Mouse (Mus musculus) forebrain, embryonic 13.5 days (tissue): ENCODE results near the gene Gm28042. TPM values are rescaled to one million over a fixed set of nuclear protein-coding genes. Genes with fewer than 3 reads are reported as not detected.

Experiments used
- ATAC-seq: fragments of 200-750 bp; cut with Nextera tagmentation; 2 replicates; pipeline ENCODE4 v1.8.0; 2017
- H3K27ac ChIP-seq: fragments of 300-500 bp; sonication (generic); 2 replicates; pipeline ENCODE4 v1.5.1; 2015; ENCODE audit warnings: inconsistent platforms, mild to moderate bottlenecking, moderate library complexity
- H3K27me3 ChIP-seq: fragments of 300-500 bp; sonication (generic); 2 replicates; pipeline ENCODE4 v1.6.1; 2015; ENCODE audit warnings: mild to moderate bottlenecking, inconsistent platforms
- H3K36me3 ChIP-seq: fragments of 300-500 bp; sonication (generic); 2 replicates; pipeline ENCODE4 v1.6.1; 2015; ENCODE audit warnings: mild to moderate bottlenecking, inconsistent platforms; ENCODE audit not compliant: poor library complexity, severe bottlenecking
- H3K4me1 ChIP-seq: fragments of 300-500 bp; sonication (generic); 2 replicates; pipeline ENCODE4 v1.6.1; 2015; ENCODE audit warnings: inconsistent platforms
- H3K4me2 ChIP-seq: fragments of 300-500 bp; sonication (generic); 2 replicates; pipeline ENCODE4 v1.6.1; 2015; ENCODE audit warnings: inconsistent platforms, mild to moderate bottlenecking, moderate library complexity
- H3K4me3 ChIP-seq: fragments of 300-500 bp; sonication (generic); 2 replicates; pipeline ENCODE4 v1.5.1; 2015; ENCODE audit warnings: mild to moderate bottlenecking, inconsistent platforms
- H3K9ac ChIP-seq: fragments of 300-500 bp; sonication (generic); 2 replicates; pipeline ENCODE4 v1.6.1; 2015; ENCODE audit warnings: mild to moderate bottlenecking, inconsistent platforms
- H3K9me3 ChIP-seq: fragments of 300-500 bp; sonication (generic); replicated peaks from 2 replicates; pipeline ENCODE4 v1.6.1; 2016; ENCODE audit warnings: inconsistent platforms
- WGBS: fragments of 180-500 bp; shearing (Covaris S2); methylation state at CpG from one replicate; pipeline ENCODE4 v1.1.7; 2015; 5-methylcytosine and 5-hydroxymethylcytosine counted together
- polyA plus RNA-seq: library from polyadenylated mRNA; unstranded; fragments of >200 nt; fragmentation: Nextera tagmentation; extraction: Ambion mirVana; gene quantifications from 2 replicates; pipeline ENCODE4 v1.2.1, GENCODE M21; 2015

Gene Gm28042
- polyA plus RNA-seq, 1 experiment from 2014 or later = 4.8 TPM

GRCm38 (mm10) chr2:119995391-119996281, 31.7 kb upstream of the Gm28042 start:
- Histone ChIP-seq H3K4me1 (no peaks in the 10 kb centered on the region), H3K36me3 (0 out of 2 replicates have a peak, but pooled peaks cover 5% of the 10 kb centered on the region), H3K27me3 (no peaks in the 10 kb centered on the region), H3K27ac (no peak overlapping the region), H3K4me2 (no peak overlapping the region), H3K4me3 (no peak overlapping the region), H3K9me3 (no peaks in the 10 kb centered on the region), H3K9ac (no peak overlapping the region)
- 72% methylated on average over 9 of the region's 9 CpGs for WGBS
- no peak for ATAC-seq

GRCm38 (mm10) chr2:119997354-119997753, 29.9 kb upstream of the Gm28042 start:
- Histone ChIP-seq H3K4me1 (no peaks in the 10 kb centered on the region), H3K9me3 (no peaks in the 10 kb centered on the region), H3K4me2 (no peak overlapping the region), H3K9ac (no peak overlapping the region), H3K36me3 (0 out of 2 replicates have a peak, but pooled peaks cover 5% of the 10 kb centered on the region), H3K27ac (no peak overlapping the region), H3K4me3 (no peak overlapping the region), H3K27me3 (no peaks in the 10 kb centered on the region)
- 93% methylated on average over 4 of the region's 4 CpGs for WGBS
- no peak for ATAC-seq

DNA sequence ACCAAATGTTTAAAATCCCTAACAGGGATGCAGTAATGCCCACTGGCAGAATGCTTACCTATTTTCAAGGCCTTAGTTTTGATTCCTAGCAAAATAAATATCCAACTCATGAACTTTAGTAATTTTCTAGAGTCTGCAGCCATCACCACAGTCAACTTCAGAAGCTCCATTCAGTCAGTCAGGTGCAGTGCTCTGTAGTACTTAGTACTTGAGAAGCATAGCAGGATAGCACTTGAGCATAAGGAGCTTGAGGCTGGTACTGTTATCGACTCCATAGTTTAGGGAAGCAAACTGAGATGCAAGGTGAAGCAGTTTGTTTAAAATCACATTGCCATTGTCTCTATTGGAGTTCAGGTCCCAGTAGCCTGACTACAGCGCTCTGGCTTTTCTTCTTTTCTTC, 27.6 kb upstream of the Gm28042 start:
- ATAC-seq = no peak
- Histone ChIP-seq H3K9me3 (no peaks in the 10 kb centered on the region), H3K4me3 (no peak overlapping the region), H3K27me3 (no peaks in the 10 kb centered on the region), H3K9ac (no peak overlapping the region), H3K4me1 (no peaks in the 10 kb centered on the region), H3K27ac (no peak overlapping the region), H3K36me3 (0 out of 2 replicates have a peak, but pooled peaks cover 5% of the 10 kb centered on the region), H3K4me2 (no peak overlapping the region)
- 92% methylated on average over 2 of the region's 2 CpGs for WGBS

GRCm38 (mm10) chr2:120000882-120001584, 26.3 kb upstream of the Gm28042 start:
- H3K4me1 ChIP-seq = no peaks in the 10 kb centered on the region
- 81% methylated on average over 3 of the region's 3 CpGs for WGBS

GRCm38 (mm10) chr2:120001956-120002355, 25.3 kb upstream of the Gm28042 start:
- no peaks in the 10 kb centered on the region for H3K27me3 ChIP-seq
- no peak for ATAC-seq
- H3K36me3 ChIP-seq = 0 out of 2 replicates have a peak, but pooled peaks cover 5% of the 10 kb centered on the region
- H3K9ac ChIP-seq = no peak overlapping the region
- WGBS = 80% methylated on average over 4 of the region's 4 CpGs
- H3K4me1 ChIP-seq = no peaks in the 10 kb centered on the region
- H3K27ac ChIP-seq = no peak overlapping the region
- no peaks in the 10 kb centered on the region for H3K9me3 ChIP-seq
- H3K4me3 ChIP-seq = no peak overlapping the region
- no peak overlapping the region for H3K4me2 ChIP-seq

More at GRCm38 (mm10) chr2:120000882-120001584, 26.3 kb upstream of the Gm28042 start:
- no peak overlapping the region for H3K4me3 ChIP-seq
- no peak overlapping the region for H3K4me2 ChIP-seq
- no peaks in the 10 kb centered on the region for H3K9me3 ChIP-seq
- no peak overlapping the region for H3K9ac ChIP-seq
- H3K36me3 ChIP-seq = 0 out of 2 replicates have a peak, but pooled peaks cover 5% of the 10 kb centered on the region
- H3K27ac ChIP-seq = no peak overlapping the region
- no peaks in the 10 kb centered on the region for H3K27me3 ChIP-seq
- no peak for ATAC-seq

DNA sequence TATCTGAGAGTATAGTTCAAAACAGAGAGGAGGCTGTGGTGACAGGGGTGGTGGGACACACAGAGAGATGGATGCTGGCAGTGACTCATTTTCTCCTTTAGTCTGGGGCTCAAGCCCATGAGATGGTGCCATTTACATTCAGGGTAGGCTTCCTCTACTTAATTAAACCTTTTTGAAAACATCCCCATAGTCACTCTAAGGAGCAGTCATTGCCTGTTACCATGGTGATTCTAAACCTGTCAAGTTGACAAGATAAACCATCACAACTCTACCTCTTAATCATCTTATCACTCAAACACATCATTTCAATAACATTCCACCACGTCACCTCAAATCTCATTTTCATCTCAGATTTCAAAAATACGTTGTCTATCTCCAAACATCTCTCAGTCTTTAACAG, 23.3 kb upstream of the Gm28042 start:
- Histone ChIP-seq H3K9me3 (no peaks in the 10 kb centered on the region), H3K36me3 (0 out of 2 replicates have a peak, but pooled peaks cover under 1% of the 10 kb centered on the region), H3K4me1 (no peaks in the 10 kb centered on the region), H3K9ac (no peak overlapping the region), H3K4me3 (no peak overlapping the region), H3K27ac (no peak overlapping the region), H3K4me2 (no peak overlapping the region), H3K27me3 (no peaks in the 10 kb centered on the region)
- WGBS = 77% methylated on average over 2 of the region's 2 CpGs
- ATAC-seq = no peak

GRCm38 (mm10) chr2:120006696-120007095, 20.6 kb upstream of the Gm28042 start:
- Histone ChIP-seq H3K27me3 (no peaks in the 10 kb centered on the region), H3K4me3 (no peak overlapping the region), H3K4me2 (no peak overlapping the region), H3K36me3 (no peaks in the 10 kb centered on the region), H3K4me1 (no peaks in the 10 kb centered on the region), H3K9ac (no peak overlapping the region), H3K27ac (no peak overlapping the region), H3K9me3 (no peaks in the 10 kb centered on the region)
- WGBS = 95% methylated on average over 7 of the region's 7 CpGs
- ATAC-seq = no peak

DNA sequence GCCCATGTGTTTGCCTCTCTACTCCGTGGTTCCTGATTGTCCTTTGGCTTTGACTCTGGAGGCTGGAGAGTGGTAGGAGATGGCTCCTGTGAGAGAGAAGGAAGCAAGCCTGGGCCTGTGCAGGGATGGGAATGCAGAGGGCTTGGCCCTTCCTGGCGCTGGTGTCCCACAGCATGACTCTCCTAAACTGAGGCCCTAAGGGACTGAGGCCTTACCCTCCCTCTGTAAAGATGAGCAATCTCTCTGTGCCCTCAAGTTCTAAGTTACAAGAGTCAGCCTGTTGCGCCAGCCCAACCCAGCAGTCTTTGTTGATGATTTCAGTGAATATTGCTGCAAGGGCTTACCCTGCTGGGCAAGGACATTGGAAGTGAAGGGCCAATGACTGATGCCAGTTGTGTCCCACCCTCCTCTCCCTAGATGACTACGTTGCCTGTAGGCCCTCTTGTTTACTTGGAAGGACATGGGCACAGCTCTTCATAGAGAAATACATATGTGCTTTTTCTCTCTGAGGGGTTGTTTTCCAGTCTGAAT, 19.5 kb upstream of the Gm28042 start:
- Histone ChIP-seq H3K36me3 (peaks cover 3% of the 10 kb centered on the region; the same call in 1 of the 2 replicates), H3K4me1 (no peaks in the 10 kb centered on the region), H3K27ac (no peak overlapping the region), H3K9me3 (no peaks in the 10 kb centered on the region), H3K4me3 (no peak overlapping the region), H3K9ac (no peak overlapping the region), H3K27me3 (no peaks in the 10 kb centered on the region), H3K4me2 (no peak overlapping the region)
- ATAC-seq = no peak
- WGBS = 84% methylated on average over 4 of the region's 4 CpGs

GRCm38 (mm10) chr2:120008672-120009071, 18.6 kb upstream of the Gm28042 start:
- no peak overlapping the region for H3K4me3 ChIP-seq
- H3K9me3 ChIP-seq = no peaks in the 10 kb centered on the region
- 84% methylated on average over 4 of the region's 4 CpGs for WGBS
- peaks cover 6% of the 10 kb centered on the region; the same call in 1 of the 2 replicates for H3K36me3 ChIP-seq
- no peak for ATAC-seq
- no peaks in the 10 kb centered on the region for H3K4me1 ChIP-seq
- no peak overlapping the region for H3K4me2 ChIP-seq
- H3K27me3 ChIP-seq = no peaks in the 10 kb centered on the region
- no peak overlapping the region for H3K9ac ChIP-seq
- H3K27ac ChIP-seq = no peak overlapping the region

DNA sequence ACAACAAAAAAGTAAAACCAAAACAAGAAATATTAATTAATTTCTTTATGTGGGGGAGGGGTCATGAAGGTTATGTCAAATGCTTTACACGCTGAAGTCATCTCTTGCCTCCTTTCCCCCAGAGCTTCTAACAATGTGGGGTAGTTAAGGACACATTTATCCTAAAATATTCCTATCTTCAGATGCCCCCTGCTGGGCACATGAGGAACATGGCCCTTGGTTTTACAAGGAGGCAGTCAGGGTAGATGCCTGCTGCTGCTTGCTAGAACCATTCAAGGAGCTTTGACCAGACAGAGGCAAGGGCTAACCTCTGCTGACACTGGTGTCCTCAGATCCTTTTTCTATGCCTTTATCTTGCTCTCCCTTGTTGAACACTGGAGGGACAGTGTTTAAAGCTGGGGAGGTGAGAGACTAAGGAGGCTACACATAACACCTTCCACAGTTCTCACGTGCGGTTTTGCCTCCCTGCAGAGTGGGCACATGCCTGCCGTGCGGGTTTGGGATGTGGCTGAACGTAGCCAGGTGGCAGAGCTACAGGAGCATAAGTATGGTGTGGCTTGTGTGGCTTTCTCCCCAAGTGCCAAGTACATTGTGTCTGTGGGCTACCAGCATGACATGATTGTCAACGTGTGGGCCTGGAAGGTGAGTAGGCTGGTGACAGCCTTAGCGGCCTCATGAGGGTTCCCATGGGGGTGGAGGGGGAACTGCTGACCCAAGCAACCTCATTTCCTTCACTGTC, 15.7 kb upstream of the Gm28042 start:
- no peak overlapping the region for H3K4me3 ChIP-seq
- WGBS = 83% methylated on average over 8 of the region's 8 CpGs
- no peaks in the 10 kb centered on the region for H3K4me1 ChIP-seq
- H3K4me2 ChIP-seq = no peak overlapping the region
- no peaks in the 10 kb centered on the region for H3K27me3 ChIP-seq
- ATAC-seq = 0 out of 2 replicates have a peak, but pooled peaks have one; percentile 16
- H3K27ac ChIP-seq = no peak overlapping the region
- H3K9me3 ChIP-seq = no peaks in the 10 kb centered on the region
- H3K9ac ChIP-seq = no peak overlapping the region
- H3K36me3 ChIP-seq = peaks cover 18% of the 10 kb centered on the region

DNA sequence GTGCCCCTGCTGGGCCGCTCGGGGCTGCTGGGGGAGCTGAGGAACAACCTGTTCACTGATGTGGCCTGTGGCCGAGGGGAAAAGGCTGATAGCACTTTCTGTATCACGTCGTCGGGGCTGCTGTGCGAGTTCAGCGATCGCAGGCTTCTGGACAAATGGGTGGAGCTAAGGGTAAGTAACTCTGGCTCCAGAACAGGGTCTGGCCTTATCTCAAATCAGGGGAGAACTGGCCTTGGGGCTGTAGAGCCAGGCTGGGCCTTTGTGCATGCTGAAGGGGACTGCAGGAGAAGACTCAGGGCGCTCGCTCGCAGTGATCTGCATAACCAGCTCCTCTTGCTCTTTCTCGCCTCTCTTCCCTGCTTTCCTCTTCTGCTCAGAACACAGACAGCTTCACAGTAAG, 14.4 kb upstream of the Gm28042 start:
- Histone ChIP-seq H3K4me2 (no peak overlapping the region), H3K9me3 (no peaks in the 10 kb centered on the region), H3K36me3 (peaks cover 31% of the 10 kb centered on the region), H3K9ac (no peak overlapping the region), H3K27ac (no peak overlapping the region), H3K27me3 (no peaks in the 10 kb centered on the region), H3K4me1 (no peaks in the 10 kb centered on the region), H3K4me3 (no peak overlapping the region)
- WGBS = 90% methylated on average over 13 of the region's 13 CpGs
- no peak for ATAC-seq
